Comparison of ENCODE assay signal across 9 mouse cellular contexts in the genomic region with DNA sequence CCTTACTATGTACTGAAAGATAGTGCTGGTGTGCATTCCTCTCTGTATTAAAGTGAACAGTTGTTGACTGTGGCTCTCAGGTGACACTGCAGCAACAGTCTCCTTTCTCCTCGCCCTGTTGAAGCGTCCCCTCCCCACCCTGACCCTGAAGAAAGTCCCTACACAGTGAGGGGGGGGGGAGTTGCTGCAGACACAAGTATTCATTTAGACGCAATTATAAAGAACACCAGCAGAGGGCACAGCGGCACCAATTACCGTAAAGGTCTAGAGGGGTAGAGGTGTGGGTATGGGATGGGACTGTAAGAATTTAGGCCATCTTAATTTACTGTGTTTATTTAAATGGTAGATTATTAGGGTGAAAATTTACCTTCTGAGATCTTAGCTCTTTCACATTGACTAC. TPM values are rescaled to one million over a fixed set of nuclear protein-coding genes. Genes with fewer than 3 reads are reported as not detected.
DNase-seq lines count a peak whose midpoint lies in the region; ATAC-seq and TF ChIP-seq lines count a peak whose summit lies in the region.
"Had no signal": no experiment of that assay in that cellular context is flagged by ENCODE, and none has a peak within 500 bp of the region (broad histone marks: within the 10 kb centered on the region; RNA-seq: fewer than 3 reads in every experiment).

No protein-coding gene starts in this region.

- no peaks in the 10 kb centered on the region for H3K4me1 ChIP-seq in heart, adult 2 months (ENCODE audit: control insufficient read depth, insufficient read depth, low read length)
- H3K4me1 ChIP-seq in limb, embryonic 10.5 days, result no peaks in the 10 kb centered on the region

- no peak for TF ChIP-seq POLR2A in heart, adult 2 months (IDR thresholded peaks at IDR 0.05; ENCODE audit: insufficient read depth, low read depth, low read length)

- H3K27me3 ChIP-seq in heart, adult 2 months (ENCODE audit: control insufficient read depth, insufficient read depth, low read length), result no peaks in the 10 kb centered on the region
- H3K27me3 ChIP-seq in limb, embryonic 10.5 days (ENCODE audit: low read depth, poor library complexity, severe bottlenecking), result no peaks in the 10 kb centered on the region
- H3K27me3 ChIP-seq: midbrain, embryonic 13.5 days had no signal

- H3K4me3 ChIP-seq in heart, adult 2 months, result no peak overlapping the region
- no peak overlapping the region for H3K4me3 ChIP-seq in limb, embryonic 10.5 days
- H3K4me3 ChIP-seq: midbrain, embryonic 13.5 days had no signal

- H3K9me3 ChIP-seq in limb, embryonic 10.5 days (replicated peaks), result no peaks in the 10 kb centered on the region
- H3K9me3 ChIP-seq: midbrain, embryonic 13.5 days had no signal

- ATAC-seq in erythroid progenitor cell, adult 5-6 weeks (replicated peaks; ENCODE audit: low FRiP score, poor library complexity, severe bottlenecking), result no peak
- ATAC-seq: midbrain, embryonic 13.5 days had no signal

- no peak for TF ChIP-seq EP300 in heart, adult 2 months (IDR thresholded peaks at IDR 0.05; ENCODE audit: insufficient read depth, low read depth, low read length)

- DNase-seq in heart, adult 2 months, result no peak
- DNase-seq in heart, postnatal 36 days, result no peak
- DNase-seq in right cerebral cortex, postnatal 4 days, result peak; percentile 37
- no peak for DNase-seq in right cerebral cortex, postnatal 14 days
- peak; percentile 36 for DNase-seq in limb, embryonic 10.5 days (ENCODE audit: low spot score)
- no peak for DNase-seq in urinary bladder, postnatal 36 days (ENCODE audit: low spot score in 2 of 2)
- DNase-seq in spleen, postnatal 14 days (ENCODE audit: low spot score in 2 of 2), result no peak

- H3K36me3 ChIP-seq in heart, adult 2 months (ENCODE audit: control insufficient read depth, insufficient read depth, low read length), result peaks cover 3% of the 10 kb centered on the region; the same call in 1 of the 2 replicates
- peaks cover 74% of the 10 kb centered on the region for H3K36me3 ChIP-seq in limb, embryonic 10.5 days

- peak; percentile 52 for TF ChIP-seq CTCF in heart, adult 2 months (IDR thresholded peaks at IDR 0.05)

- H3K9ac ChIP-seq in heart, adult 2 months (ENCODE audit: low read depth, low read length), result no peak overlapping the region
- H3K9ac ChIP-seq: midbrain, embryonic 13.5 days had no signal

- H3K27ac ChIP-seq in heart, adult 2 months, result no peak overlapping the region
- no peak overlapping the region for H3K27ac ChIP-seq in limb, embryonic 10.5 days
- H3K27ac ChIP-seq: midbrain, embryonic 13.5 days had no signal

- intact Hi-C loops in heart, adult 2 months (cut with DNase I), result no loop called here
- intact Hi-C loops in heart, postnatal 36 days (cut with DNase I), result no loop called here

- no peaks in the 10 kb centered on the region for H3K79me2 ChIP-seq in heart, adult 2 months (replicated peaks; ENCODE audit: control insufficient read depth, insufficient read depth, low read length)

- 82% methylated on average over 5 of the region's 5 CpGs for WGBS in heart, adult 2 months
- 74% methylated on average over 5 of the region's 5 CpGs for WGBS in limb, embryonic 10.5 days

RNA-seq across cellular contexts. Expression of a gene that starts 17.7 kb away (rescaled TPM):
- 10 to 100 TPM; 27.0 to 27.6 TPM for total RNA-seq in heart, adult 2 months (2021)
- polyA plus RNA-seq in heart, adult 2 months (2012; rRNA removed), result 13.5 and 25.7 TPM in 2 replicates
- 10 to 100 TPM; 23.8 to 26.9 TPM for total RNA-seq in heart, postnatal 36 days (2021)
- 20.9 and 21.2 TPM in 2 replicates for polyA plus RNA-seq in limb, embryonic 10.5 days (2016; fragmentation: Nextera tagmentation; extraction: Ambion mirVana)
- 37.1 and 59.1 TPM in 2 replicates for total RNA-seq in erythroid progenitor cell, adult 5-6 weeks (2015; ENCODE audit: low replicate concordance)
- total RNA-seq in erythroid progenitor cell, adult 5-6 weeks (2017; ENCODE audit: low replicate concordance), result 44.7 and 50.4 TPM in 2 replicates

Comparison
In these comparisons a context has a peak if more than half of its experiments do, and no peak if none do; other contexts are left out.
1. DNase-seq: peak in right cerebral cortex, postnatal 4 days (single experiment) and limb, embryonic 10.5 days (single experiment); none in heart, adult 2 months (0 of 2), heart, postnatal 36 days (0 of 2), right cerebral cortex, postnatal 14 days (single experiment), urinary bladder, postnatal 36 days (0 of 2) and spleen, postnatal 14 days (0 of 2).